Mouse (Mus musculus): ENCODE results near the gene Ggt7. TPM values are rescaled to one million over a fixed set of nuclear protein-coding genes. Genes with fewer than 3 reads are reported as not detected.
"Not testable (repeated sequence)": the region's sequence is repeated elsewhere in the genome, so short reads cannot be mapped to it uniquely, and the experiment has no call there.

The Ggt7 gene
- total RNA-seq, 2 experiments from 2014 or later: 0.52 to 0.59 TPM

DNA sequence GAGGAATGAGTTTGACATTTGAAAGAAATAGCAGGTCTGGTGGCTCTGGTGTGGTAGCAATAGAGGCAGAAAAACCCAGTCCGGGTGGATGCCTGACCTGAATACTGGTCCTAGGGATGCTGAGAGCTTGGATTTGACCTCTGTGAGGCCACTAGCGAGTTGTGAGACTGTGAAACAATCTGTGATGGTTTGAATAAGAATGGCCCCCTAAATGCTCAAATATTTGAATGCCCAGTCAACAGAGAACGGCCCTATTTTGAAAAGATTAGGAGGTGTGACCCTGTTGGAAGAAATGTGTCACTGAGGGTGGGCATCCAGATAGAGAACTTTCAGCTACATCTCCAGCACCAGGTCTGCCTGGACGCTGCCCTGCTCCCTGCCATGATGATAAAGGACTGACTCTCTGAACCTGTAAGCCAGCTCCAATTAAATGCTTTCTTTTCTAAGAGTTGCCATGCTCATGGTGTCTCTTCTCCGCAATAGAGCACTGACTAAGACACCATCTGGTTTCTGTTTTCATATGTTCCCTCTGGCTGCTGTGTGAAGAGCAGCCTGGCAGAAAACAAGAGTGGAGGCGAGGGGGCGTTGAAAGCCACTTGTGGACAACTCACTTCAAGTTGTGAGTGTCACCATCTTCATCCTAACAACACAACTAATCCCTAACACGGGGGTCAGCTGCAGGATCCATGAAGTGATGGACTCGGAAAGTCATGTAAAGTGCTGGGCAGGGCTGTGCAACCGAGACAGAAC, 10.1 kb downstream of the Ggt7 start:
- no peak for DNase-seq

- DNase-seq: no peak
Observed at GRCm38 (mm10) chr2:155505811-155506210, 12.2 kb downstream of the Ggt7 start.

DNA sequence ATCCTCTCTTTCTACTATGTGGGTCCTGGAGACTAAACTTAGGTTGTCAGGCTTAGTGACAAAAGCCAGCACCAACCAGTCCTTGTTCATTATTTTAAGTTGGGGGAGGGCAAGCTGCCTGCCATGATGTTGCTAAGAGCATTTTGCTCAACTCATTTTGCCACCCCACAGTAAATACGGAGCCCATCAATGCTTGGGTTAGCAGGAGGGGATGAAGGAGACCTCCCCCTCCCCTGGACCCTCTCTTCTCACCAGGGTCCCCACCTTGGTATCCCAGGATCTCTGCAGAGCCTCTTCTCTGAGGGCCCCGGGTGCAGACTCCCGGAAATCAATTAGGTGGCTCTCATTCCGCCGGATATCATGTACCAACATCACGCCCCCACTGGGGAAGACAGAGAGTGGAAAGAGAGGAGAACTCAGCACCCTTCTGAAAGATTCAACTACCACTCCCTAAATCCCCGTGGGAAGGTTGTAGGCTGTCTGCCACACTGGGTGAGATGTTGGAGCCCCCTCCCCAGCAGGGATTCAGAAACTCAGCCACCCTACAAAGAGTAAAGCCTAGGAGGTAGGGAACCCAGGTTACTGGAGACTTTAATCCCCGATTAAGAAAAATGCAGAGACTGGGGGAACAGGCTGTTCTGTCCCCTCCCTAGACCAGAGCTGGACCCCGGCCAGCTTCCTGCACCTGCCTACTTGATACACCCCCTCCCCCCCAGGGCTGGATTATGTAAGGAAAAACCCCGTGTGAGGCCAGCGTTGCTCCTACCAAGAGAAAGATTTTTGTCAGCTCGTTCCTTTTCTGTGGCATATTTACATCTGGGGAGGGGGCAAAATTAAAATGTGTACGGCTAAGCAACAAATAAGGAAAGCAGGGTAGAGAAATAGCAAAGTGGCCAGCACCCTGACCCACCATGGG, 13.3 kb downstream of the Ggt7 start:
- no peak for DNase-seq

- no peak for DNase-seq
Observed at GRCm38 (mm10) chr2:155502596-155502995, 15.4 kb downstream of the Ggt7 start.

DNA sequence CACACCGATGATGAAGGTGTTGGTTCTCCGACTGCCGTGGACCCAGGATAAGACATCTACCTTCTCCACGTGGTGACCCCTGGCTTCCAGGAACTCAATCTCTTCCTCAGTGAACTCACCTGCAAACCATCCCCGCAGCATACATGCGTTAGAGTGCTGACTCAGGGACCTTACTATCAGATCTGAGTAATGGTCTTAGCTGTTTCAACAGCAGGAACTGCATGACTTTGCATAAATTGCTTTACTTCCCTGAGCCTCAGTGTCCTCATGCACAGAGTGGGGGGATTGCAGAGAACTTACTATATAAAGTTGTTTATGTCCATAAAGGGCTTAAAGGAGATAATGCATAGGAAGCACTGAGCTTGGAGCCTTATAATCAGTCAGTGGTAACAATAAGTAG, 27.0 kb downstream of the Ggt7 start:
- no peak for DNase-seq

DNA sequence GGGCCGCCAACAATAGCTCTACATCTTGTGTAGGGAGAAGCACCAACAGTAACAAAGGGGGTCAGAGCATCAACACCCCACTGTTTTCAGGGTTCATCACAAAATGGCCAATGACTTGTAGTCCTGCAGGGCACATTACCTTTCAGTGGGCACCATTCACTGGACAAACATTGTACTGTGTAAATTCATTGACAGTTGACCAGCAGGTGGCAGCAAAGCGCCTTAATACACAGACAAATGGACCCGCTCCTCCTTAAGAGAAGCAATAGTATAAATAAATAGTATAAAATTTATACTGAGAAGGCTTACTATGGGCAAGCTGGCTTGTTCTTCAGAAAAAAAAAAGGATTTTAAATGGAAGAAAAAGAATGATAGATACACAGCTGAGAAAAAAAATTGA, 36.0 kb downstream of the Ggt7 start:
- DNase-seq: peak; percentile 48 to 87

- peak; percentile 60 to 71 for DNase-seq
Observed at GRCm38 (mm10) chr2:155473570-155474088, 44.4 kb downstream of the Ggt7 start, which contains the start of gene Ncoa6. Gene Ncoa6, minus strand, starts transcription at chr2:155473894.

- DNase-seq: peak; percentile 52 to 69
Observed at GRCm38 (mm10) chr2:155472671-155473569, 45.1 kb downstream of the Ggt7 start.

DNA sequence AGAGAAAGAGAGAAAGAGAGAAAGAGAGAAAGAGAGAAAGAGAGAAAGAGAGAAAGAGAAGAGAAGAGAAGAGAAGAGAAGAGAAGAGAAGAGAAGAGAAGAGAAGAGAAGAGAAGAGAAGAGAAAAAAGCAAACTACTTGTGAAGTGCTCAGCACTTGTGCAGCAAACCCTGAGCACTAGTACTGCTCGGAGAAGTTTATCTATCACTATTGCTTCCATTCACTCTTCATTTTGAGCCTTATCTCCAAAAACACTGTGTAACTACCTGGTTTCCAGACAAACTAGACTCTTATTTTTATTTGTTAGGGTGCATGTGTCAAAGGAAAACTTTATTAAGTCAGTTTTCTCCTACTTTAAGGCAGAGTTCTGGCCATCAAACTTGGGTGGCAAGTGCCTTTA, 51.2 kb downstream of the Ggt7 start:
- DNase-seq: no peak

DNA sequence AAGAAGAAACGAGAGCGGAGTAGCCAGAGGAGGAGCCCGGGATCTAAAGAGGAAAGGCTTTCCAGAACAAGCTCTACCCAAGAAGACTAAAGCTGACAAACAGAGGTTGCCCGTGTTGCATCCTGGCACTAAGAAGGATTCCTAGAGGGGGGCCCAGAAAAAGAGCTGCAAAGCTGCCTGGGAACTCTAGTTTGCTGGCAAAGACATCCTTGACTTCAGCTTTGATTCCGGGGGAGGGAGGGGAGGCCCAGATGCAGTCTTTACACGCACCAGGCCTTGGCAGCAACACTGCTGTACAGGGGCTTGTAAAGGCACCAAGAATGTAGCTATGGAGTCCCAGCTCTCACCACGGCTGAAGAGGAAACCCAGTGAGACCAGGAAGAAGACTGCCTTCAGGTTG, 64.4 kb downstream of the Ggt7 start:
- no peak for DNase-seq

- DNase-seq: no peak
Observed at GRCm38 (mm10) chr2:155451256-155451655, 66.8 kb downstream of the Ggt7 start.

GRCm38 (mm10) chr2:155447906-155448305, 70.1 kb downstream of the Ggt7 start:
- not testable (repeated sequence) for DNase-seq

DNA sequence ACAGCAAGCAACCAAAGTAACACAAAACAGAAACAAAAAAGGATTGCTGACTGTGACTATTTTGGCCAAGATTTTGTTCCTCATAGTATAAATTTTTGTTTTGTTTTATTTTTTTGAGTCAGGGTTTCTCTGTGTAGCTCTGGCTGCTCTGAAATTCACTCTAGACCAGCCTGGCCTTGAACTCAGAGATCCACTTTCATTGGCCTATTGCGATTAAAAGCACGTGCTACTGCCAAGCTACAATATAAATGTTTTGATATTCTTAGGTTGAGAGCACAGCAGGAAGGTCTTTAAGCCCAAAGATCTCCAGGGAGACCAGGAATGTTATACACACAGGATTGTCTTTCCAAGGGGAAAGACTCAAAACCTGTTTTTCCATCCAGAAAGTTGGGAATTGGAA, 74.6 kb downstream of the Ggt7 start:
- DNase-seq: no peak

GRCm38 (mm10) chr2:155442916-155443315, 75.1 kb downstream of the Ggt7 start:
- DNase-seq: no peak

Other genes with a start within 250 kb of the Ggt7 start
- gene Map1lc3a, start 241.9 kb downstream of the Ggt7 start, total RNA-seq (2021): 100 to 1,000 TPM; 727 to 753 TPM
- gene Pigu, start 160.8 kb downstream of the Ggt7 start, total RNA-seq (2021): 10 to 100 TPM; 24.0 to 27.0 TPM
- 100 to 1,000 TPM; 433 to 445 TPM for gene Trp53inp2, start 137.2 kb downstream of the Ggt7 start, total RNA-seq (2021)
- 10 to 100 TPM; 20.6 to 23.4 TPM for gene Ncoa6, start 44.3 kb downstream of the Ggt7 start, total RNA-seq (2021)
- gene Acss2, start 289 bp downstream of the Ggt7 start, total RNA-seq (2021): 10 to 100 TPM; 32.1 to 42.2 TPM
- gene Gss, start 74.6 kb upstream of the Ggt7 start, total RNA-seq (2021): 10 to 100 TPM; 14.4 to 15.6 TPM
- gene Myh7b, start 93.0 kb upstream of the Ggt7 start, total RNA-seq (2021): 10 to 100 TPM; 23.0 to 30.1 TPM
- gene Trpc4ap, start 174.1 kb upstream of the Ggt7 start, total RNA-seq (2021): 10 to 100 TPM; 89.4 to 90.2 TPM
- gene Edem2, start 211.2 kb upstream of the Ggt7 start, total RNA-seq (2021): 1 to 10 TPM; 5.0 to 8.2 TPM
- not detected for gene Gm17581, start 217.6 kb upstream of the Ggt7 start, total RNA-seq (2021)
- gene Procr, start 232.9 kb upstream of the Ggt7 start, total RNA-seq (2021): 1 to 10 TPM; 2.4 to 4.8 TPM

All from heart, adult 18-20 months (tissue).